Mouse (Mus musculus): ENCODE measurements around the gene Noxo1.

Noxo1 gene

DNA sequence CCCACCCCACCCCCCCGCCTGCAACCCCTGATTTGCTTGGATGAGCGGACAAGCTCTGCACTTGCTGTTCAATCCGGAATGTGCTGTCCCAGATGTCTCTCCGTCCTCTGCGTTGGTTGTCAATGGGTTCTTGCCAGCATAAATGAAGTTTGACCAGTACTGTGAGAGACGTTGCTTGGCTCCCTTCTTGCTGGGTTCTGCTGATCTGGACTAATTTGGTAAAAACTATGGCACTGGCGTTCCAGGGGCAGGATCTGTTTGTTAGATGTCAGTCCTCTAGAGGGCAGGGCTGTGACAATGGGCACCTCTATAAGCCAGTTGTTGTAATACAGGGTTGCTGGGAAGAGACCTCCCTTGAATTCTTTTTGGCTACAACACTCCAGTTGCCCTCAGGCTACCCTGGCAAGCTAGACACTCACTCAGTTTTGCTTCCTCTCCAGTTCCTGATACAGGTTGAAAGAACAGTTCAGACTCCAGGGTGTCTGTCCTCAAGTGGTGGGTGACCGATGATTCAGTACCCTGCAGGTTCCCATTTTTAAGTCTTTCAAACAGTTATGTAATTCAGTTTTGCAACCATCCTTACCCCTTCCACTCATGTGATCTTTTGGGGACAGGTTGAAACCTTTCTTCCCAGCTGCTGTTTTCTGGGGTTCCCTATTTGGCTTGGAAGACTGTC, 41.2 kb downstream of the Noxo1 start:
- intact Hi-C loops (cut with DNase I): loop anchor here (2.0 kb wide), 1 partner anchor 82 kb away; no protein-coding TSS in a partner anchor

DNA sequence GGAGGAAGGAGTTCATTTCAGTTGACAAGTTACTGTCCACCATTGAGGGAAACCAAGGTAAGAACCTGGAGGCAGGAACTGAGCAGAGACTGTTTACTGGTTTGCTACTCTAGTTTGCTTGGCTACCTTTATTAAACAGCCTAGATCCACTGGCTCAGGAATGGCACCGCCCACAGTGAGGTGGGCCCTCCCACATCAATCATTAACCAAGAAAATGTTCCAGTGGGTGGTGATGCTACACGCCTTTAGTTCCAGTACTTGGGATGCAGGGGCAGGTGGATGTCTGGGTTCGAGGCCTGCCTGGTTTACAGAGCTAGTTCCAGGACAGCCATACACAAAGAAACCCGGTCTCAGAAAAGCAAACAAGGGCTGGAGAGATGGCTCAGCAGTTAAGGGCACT, 42.2 kb downstream of the Noxo1 start:
- intact Hi-C loops (cut with DNase I): no loop called here

DNA sequence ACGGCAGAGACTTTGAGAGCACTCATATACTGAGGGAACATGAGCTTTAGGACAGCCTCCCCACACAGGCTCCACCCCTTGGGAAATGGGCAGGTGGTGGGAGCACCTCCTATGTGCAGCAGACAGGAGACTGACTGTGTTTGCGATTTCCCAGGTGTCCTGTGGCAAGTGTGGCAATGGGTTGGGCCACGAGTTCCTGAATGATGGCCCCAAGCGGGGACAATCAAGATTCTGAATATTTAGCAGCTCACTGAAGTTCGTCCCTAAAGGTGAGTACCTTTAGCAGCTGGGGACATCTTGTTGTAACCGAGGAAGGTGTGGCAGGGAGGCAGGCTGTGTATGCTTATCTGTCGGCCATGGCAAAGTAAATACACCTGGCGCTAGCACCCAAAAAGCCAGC, 43.9 kb downstream of the Noxo1 start:
- intact Hi-C loops (cut with DNase I): no loop called here

DNA sequence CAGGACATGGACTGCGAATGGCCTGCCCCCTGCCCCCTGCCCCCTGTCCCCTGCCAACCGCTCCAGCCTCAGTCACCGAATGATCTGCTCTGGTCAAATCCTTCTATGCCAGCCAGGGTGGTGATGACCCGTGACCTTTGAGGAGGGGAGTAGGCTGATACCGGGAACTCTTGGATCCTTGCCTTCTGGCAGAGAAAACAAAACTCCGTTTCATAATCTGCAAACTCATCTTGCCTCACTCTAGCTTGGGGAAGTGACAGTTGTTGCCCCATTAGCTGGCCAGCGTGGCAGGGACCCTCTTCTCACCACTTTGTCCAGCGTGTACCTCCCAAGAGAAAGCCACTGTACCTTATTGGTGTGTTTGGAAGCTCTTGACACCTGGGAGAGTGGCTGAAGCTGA, 46.3 kb downstream of the Noxo1 start:
- intact Hi-C loops (cut with DNase I): no loop called here

DNA sequence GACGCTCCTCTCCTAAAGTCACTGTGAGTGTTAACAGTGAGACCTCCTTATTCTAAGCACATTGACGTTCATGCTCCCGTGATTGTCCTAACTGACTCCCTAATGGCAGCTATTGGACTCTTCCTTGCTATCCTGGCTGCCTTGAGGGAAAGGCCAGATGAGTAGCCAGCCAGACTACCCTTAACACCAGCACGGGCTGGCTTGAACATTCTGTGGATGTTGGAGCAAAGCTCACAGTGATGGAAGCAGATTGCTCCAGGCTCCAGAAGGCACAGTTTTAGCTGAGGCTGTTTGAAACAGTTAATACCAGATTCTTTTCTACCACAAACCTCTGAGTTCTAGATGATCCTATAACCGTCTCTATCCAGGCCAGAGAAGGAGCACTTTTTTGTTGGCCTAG, 47.9 kb downstream of the Noxo1 start:
- intact Hi-C loops (cut with DNase I): loop anchor here (2.0 kb wide), 1 partner anchor 141 kb away; no protein-coding TSS in a partner anchor

DNA sequence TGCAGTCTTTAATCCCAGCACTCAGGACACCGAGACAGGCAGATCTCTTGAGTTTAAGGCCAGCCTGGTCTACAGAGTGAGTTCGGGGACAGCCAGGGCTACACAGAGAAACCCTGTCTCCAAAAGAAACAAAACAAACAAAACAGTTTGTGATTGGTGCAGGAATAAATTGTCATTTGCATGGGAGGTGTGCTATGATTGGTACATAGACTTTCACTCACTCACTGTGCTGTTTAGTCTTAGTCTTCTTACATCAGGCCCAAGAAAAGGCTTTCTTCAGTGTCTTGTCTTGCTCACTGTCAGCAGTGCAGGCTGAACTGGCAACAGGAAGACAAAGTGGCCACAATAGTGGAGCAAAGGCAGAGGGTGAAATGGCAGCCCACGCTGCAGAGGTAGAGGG, 48.3 kb downstream of the Noxo1 start:
- intact Hi-C loops (cut with DNase I): loop anchor here (2.0 kb wide), 1 partner anchor 140 kb away; no protein-coding TSS in a partner anchor

DNA sequence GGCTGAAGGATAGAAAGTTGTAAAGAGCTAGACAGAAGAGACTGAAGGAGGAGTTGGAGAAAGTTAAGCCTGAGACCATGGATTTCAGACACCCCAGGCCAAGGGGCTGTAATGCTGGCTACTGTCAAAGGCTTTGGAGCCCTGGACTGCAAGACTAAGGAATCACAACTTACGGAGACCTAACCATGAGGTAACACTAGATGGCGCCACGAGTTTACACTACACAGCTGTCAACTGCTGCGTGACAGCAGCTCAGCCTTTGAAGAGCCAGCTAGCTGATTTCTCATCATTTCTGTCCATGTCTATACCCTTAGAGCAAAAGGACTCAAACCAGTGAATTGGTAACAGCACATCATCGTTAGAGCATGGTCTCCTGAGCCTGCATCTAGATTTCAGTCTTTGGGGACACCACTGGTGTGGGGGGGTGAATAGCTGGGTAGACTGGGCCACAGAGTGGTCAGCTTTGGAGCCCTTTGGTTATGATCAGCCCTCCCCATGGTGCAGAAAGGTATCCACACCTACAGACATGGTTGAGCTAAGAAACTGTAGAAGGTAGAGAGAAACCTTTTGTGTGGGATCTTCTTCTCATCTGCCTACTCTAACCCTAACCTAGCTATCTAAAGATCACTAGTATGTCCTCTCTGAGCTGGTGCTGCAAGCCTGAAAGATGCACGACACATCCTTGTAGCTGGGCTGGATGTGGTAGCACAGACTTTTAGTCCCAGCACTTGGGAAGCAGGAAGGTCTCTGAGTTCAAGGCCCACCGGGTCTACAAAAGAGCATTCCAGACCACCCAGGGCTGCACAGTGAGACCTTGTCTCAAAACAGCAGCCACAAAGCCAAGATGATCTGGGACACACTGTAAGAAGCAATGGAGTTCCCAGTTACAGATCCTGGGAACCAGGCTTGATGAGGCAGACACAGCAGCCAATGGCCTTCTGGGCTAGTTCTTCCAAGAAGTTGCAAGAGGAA, 49.8 kb downstream of the Noxo1 start:
- intact Hi-C loops (cut with DNase I): loop anchor here (2.0 kb wide), 2 partner anchors 71 to 139 kb away; no protein-coding TSS in a partner anchor

DNA sequence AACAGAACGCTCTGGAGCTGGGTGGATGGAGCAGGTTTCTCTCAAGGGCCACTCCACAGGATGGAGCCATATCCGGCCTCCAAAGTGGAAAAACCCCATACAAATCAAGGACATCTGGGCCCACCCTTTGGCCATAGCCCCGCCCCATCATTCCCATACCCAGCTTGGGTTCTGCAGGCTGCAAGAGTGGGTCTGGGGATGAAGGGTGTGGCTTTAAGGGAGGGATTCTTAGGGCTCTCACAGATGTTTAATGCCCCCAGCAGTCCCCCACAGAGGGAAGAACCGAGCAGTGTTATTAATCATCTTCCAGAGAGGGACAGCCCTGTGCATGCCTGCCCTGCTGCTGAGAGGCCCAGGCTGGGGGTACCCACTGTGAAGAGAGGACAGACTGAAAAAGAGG, 51.0 kb downstream of the Noxo1 start:
- intact Hi-C loops (cut with DNase I): loop anchor here (2.0 kb wide), 1 partner anchor 70 kb away; no protein-coding TSS in a partner anchor

Measured in adrenal gland (tissue).